Mouse (Mus musculus) erythroid progenitor cell, adult 5-6 weeks (primary cell): ENCODE results near the gene Ldb1. TPM values are rescaled to one million over a fixed set of nuclear protein-coding genes. Genes with fewer than 3 reads are reported as not detected.

ENCODE experiments used
- ATAC-seq: replicated peaks from 2 replicates; pipeline ENCODE4 v1.8.0; 2016; ENCODE audit warnings: moderate number of reproducible peaks, mild to moderate bottlenecking, moderate TSS enrichment, inconsistent platforms; ENCODE audit not compliant: poor library complexity, low FRiP score, severe bottlenecking
- total RNA-seq, 2 experiments: library from RNA; stranded (forward) in 1 of 2; stranded (reverse) in 1 of 2; fragments of 150-400 nt in 1 of 2; fragments of 186-747, 209-891 nt in 1 of 2; gene quantifications; 2 replicates each; pipeline versions ENCODE4 v1.2.3 to v1.2.4; 2015 to 2017; ENCODE audit warnings: low replicate concordance in 2 of 2

Gene Ldb1
- total RNA-seq (2015; ENCODE audit: low replicate concordance) (45.3 and 53.3 TPM in 2 replicates), total RNA-seq (2017; ENCODE audit: low replicate concordance) (62.8 and 77.5 TPM in 2 replicates)

DNA sequence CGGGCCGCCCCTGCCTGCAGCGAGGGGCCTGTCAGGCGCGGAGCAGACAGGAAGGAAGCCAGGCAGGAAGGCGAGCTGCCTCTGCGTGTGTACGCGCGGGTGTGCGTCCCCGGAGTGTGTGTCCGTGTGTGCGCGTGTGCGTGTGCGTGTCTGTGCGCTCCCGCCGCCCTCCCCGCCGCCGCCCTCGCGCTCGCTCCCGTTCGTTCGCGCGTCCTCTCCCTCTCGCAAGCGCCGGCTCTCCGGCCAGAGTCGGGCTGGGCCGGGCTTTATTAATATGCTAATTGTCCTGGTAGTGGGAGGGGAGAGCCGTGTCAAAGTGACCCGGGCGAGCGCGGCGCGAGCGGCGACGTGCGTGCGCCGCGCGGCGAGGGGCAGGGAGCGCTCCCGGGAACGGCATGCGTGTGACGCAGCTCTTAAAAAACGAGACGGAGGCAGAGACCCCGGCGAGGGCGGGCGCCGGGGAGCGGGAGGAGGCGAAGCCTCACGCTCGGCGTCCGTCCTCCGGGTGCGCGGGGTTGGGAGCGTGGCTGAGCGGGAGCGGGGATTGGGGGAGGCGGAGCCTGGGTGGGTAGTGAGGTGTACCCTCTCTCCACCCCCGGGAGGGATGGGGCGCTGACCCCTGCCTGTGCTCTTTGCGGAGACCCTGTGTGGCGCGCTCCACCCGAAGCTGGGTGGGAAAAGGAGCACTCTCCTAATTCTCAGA lies at the start of gene Ldb1:
Gene Ldb1, minus strand, starts transcription at position 222 of the 703 bp plus-strand sequence.
- peak; percentile 66 for ATAC-seq

DNA sequence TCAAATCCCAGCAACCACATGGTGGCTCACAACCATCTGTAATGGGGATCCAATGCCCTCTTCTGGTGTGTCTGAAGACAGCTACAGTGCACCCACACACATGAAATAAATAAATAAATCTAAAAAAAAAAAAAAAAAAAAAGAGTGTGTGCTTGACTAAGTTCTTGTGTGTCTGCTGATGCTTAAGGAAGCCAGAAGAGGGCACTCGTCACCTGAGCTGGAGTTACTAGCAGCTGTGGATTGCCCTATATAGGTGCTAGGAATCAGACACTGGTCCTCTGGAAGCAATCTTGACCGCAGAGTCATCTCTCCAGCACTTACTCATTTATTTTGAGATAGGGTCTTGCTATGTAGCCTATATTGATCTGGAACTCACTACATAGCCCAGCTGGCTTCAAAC lies 49.1 kb upstream of the Ldb1 start:
- ATAC-seq = no peak

GRCm38 (mm10) chr19:46091641-46092040 lies 46.6 kb upstream of the Ldb1 start:
- no peak for ATAC-seq

DNA sequence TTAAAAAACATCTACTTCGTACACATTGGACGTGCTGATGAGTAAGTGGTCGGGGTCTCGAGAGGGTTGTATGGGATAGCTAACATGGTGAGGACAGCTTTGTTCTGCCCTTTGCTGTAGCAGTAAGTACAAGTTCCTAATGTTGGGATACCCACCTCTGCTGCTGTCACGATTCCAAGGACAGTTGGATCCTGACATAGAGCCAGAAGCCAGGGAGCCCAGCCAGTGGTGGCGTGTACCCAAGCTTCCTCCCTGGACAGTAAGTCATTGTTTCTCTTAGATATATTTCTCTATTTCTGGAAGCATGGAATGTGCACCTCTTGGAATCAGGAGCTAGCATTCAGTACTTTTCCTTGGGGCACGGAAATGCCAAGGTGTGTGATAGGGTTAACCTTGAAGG lies 42.9 kb upstream of the Ldb1 start:
- no peak for ATAC-seq

DNA sequence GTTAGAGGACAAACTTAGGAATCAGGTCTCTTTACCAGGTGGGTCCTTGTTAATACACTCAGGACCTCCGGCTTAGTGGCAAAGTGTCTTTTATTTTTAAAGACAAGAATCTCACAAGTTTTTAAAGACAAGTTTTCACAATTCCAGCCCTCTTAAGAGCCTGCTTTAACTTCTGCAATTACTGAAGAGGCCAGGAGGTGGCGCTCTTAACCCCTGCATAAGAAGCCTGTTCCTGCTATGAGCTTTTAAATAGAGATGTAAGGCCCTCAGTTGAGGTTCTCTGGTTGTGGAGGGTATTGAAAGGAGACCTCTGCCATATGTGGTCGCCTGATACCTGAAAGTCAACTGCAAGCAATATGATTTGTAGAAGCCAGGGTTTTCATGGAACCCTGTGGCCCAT lies 41.3 kb upstream of the Ldb1 start:
- peak; percentile 59; the same call in 1 of the 2 replicates for ATAC-seq

GRCm38 (mm10) chr19:46085185-46085584 lies 40.2 kb upstream of the Ldb1 start:
- no peak for ATAC-seq

GRCm38 (mm10) chr19:46078535-46078934 lies 33.5 kb upstream of the Ldb1 start:
- no peak for ATAC-seq

- peak; percentile 96 for ATAC-seq
These were observed 30.9 kb upstream of the Ldb1 start, which contains the start of gene Nolc1 for GRCm38 (mm10) chr19:46075616-46076607. Nolc1 (plus strand) TSS chr19:46075863.

DNA sequence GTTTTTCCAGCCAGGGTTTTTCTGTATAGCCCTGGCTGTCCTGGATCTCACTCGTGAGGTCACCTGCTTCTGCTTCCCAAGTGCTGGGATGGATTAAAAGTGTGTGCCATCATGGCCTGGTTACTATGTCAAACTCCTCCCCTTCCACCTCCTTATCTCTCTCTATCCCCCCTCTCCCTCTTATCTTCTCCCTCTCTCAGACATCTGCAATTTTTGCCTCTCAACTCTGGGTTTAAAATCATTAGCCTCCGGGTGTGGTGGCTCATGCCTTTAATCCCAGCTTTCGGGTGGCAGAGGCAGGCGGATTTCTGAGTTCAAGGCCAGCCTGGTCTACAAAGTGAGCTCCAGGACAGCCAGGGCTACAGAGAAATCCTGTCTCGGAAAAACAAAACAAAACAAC lies 29.3 kb upstream of the Ldb1 start:
- ATAC-seq = peak; percentile 27

- no peak for ATAC-seq
These were observed 28.3 kb upstream of the Ldb1 start for GRCm38 (mm10) chr19:46073285-46073684.

DNA sequence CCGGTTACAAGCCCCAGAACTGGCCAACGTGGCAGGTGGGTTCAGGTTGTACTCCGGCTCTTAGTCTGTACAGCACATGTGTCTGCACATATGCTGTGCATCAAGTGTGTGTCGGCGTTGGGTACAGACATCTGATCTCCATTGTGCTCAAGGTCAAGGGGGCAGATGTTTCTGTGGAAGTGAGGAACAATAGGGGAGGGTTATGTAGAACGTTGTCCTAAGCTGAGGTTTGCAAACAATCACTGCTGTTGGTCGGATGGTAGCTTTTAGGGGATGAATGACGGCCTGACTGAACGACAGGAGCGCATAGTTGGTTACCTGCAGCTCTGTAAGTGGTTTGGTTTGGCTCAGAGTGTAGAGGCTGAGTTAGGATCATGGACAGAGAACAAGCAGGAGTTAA lies 23.0 kb upstream of the Ldb1 start:
- no peak for ATAC-seq

GRCm38 (mm10) chr19:46060845-46061244 lies 15.8 kb upstream of the Ldb1 start:
- peak; percentile 60 for ATAC-seq

GRCm38 (mm10) chr19:46058466-46058865 lies 13.5 kb upstream of the Ldb1 start:
- ATAC-seq = no peak

DNA sequence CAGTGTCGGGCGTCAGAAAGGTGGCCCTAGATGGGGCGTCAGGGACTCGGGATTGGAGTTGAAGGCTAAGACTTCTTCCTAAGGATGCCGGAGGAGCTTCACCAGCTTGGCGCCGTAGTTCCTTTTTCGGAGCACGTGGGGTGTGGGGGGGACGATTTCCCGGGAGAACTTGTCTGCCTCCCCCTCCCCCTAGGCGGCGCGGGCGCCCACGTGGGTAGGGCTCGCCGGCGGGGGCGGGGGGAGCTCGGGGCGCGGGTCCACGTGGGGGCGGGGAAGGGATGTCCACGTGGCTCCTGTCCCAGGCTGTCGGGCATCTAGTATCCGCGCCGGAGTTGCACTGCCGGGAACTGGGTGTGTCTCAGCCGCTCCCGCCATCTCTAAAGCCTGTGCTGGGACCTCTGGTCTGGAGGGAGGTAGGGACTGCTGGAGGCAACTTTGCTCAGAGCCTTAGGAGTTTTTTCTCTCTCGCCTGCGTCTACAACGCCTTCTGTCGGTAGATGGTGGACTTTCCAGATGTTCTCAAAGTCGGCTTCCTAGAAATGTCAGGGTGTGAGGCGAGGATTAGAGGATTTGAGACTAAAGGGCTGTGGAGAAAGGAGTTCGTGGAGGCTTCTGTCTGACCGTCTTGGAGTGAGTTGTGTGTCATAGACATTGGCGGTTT lies 12.1 kb upstream of the Ldb1 start:
- peak; percentile 68 for ATAC-seq

GRCm38 (mm10) chr19:46056388-46056946 lies 11.5 kb upstream of the Ldb1 start:
- peak; percentile 94 for ATAC-seq

DNA sequence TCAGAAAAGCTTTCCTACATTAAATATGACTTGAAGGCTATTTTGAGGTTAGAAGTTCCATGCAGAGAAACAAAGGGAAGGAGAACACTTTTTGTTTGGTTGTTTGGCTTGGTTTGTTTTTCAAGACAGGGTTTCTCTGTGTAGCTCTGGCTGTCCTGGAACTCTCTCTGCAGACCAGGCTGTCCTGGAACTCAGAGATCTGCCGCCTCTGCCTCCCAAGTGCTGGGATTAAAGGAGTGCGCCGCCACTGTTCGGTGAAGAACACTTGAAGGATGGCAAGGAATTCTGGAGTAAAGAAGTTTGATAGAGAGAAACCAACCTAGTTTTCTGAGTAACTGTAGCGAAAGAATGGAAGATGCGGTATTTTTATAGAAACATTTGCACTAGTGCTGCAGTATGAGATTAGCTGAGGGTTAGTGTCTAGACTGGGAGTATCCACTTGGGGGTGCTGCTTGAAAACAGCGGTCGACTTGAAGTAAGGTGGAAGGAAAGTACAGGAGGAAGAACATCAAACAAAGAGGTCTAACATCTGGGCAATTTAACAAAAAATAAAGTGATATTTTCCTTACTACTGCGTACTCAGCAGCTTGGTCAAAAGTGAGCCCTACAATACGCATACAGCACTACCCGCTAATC lies 10.9 kb upstream of the Ldb1 start:
- peak; percentile 80 for ATAC-seq

DNA sequence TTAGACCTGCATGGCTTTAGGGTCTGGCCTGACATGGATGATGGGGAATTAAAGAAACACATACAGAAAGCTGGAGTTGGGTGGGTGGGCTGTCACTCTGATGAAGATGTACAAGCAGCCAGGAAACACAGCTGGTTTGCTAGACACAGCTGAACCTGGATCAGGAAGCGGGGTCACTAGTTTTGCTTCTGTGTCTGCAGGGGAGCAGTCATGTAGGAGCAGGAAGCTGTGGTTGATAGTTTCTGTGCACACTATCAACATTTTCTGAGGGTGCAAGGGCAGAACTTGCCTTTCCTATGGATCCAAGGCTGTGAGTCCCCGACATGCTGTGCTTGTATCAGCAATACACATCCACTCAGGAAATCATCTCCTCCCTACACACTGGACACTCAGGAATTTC lies 5.4 kb upstream of the Ldb1 start:
- no peak for ATAC-seq

GRCm38 (mm10) chr19:46049129-46049528 lies 4.1 kb upstream of the Ldb1 start:
- no peak for ATAC-seq

DNA sequence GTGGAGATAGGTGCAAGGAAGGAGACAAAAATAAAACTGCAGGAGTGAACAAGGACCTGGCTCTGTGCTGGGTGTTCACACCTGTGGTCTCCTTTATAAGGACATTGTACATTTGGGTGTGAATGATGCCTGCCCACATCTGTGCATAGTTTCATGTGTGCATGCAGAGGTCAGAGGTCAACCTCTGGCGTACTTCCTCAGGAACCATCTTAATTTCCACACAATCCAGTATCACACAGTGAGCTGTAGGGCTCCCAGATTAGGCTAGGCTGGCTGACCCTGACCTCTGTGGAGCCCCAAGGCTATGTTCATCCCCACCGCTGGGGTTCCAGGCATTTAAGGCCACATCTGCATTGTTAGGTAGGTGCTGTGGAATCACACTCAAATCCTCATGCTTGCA lies 2.4 kb upstream of the Ldb1 start:
- no peak for ATAC-seq
